Mouse (Mus musculus) intestine, postnatal 0 days (tissue): ENCODE measurements at regions not wholly inside any gene's neighbourhood (a gene's known extent, or its start where the extent isn't known, plus 50 kb on each side); places are given as distances from the start of the nearest gene placed in this dataset.

Experiments
- ATAC-seq: fragments of 200-750 bp; cut with Nextera tagmentation; 2 replicates; pipeline ENCODE4 v1.8.0; 2017; ENCODE audit warnings: mild to moderate bottlenecking, moderate TSS enrichment, moderate library complexity
- H3K27ac ChIP-seq: fragments of 300-500 bp; sonication (generic); 2 replicates; pipeline ENCODE4 v1.5.1; 2014; ENCODE audit warnings: mild to moderate bottlenecking, low read depth, low read length, moderate library complexity
- H3K27me3 ChIP-seq: fragments of 300-500 bp; sonication (generic); replicated peaks from 2 replicates; pipeline ENCODE4 v1.6.1; 2014; ENCODE audit warnings: low read length, mixed read lengths; ENCODE audit not compliant: control insufficient read depth, insufficient read depth
- H3K36me3 ChIP-seq: fragments of 300-500 bp; sonication (generic); 2 replicates; pipeline ENCODE4 v1.6.1; 2014; ENCODE audit warnings: mild to moderate bottlenecking, moderate library complexity; ENCODE audit not compliant: control insufficient read depth, insufficient read depth
- H3K4me1 ChIP-seq: fragments of 300-500 bp; sonication (generic); replicated peaks from 2 replicates; pipeline ENCODE4 v1.6.1; 2014; ENCODE audit warnings: antibody characterized with exemption, low read length, mixed read lengths; ENCODE audit not compliant: control insufficient read depth, insufficient read depth
- H3K4me2 ChIP-seq: fragments of 300-500 bp; sonication (generic); replicated peaks from 2 replicates; pipeline ENCODE4 v1.6.1; 2014; ENCODE audit warnings: low read depth, mild to moderate bottlenecking, moderate library complexity
- H3K4me3 ChIP-seq: fragments of 300-500 bp; sonication (generic); 2 replicates; pipeline ENCODE4 v1.5.1; 2014; ENCODE audit warnings: low read depth, low read length
- H3K9ac ChIP-seq: fragments of 300-500 bp; sonication (generic); 2 replicates; pipeline ENCODE4 v1.6.1; 2014; ENCODE audit warnings: mild to moderate bottlenecking, low read depth, low read length
- H3K9me3 ChIP-seq: fragments of 300-500 bp; sonication (generic); 2 replicates; pipeline ENCODE4 v1.6.1; 2016; ENCODE audit warnings: mixed run types; ENCODE audit not compliant: control insufficient read depth
- CTCF ChIP-seq: sonication (generic); IDR thresholded peaks from 2 replicates; pipeline ENCODE4 v1.5.1; 2016; ENCODE audit warnings: low read depth, mild to moderate bottlenecking, control low read depth, antibody characterized with exemption, moderate library complexity
- WGBS: fragments of 180-500 bp; shearing (Covaris S2); extraction: QIAGEN DNeasy Blood & Tissue Kit; methylation state at CpG from one replicate; pipeline ENCODE4 v1.1.7; 2014; 5-methylcytosine and 5-hydroxymethylcytosine counted together

DNA sequence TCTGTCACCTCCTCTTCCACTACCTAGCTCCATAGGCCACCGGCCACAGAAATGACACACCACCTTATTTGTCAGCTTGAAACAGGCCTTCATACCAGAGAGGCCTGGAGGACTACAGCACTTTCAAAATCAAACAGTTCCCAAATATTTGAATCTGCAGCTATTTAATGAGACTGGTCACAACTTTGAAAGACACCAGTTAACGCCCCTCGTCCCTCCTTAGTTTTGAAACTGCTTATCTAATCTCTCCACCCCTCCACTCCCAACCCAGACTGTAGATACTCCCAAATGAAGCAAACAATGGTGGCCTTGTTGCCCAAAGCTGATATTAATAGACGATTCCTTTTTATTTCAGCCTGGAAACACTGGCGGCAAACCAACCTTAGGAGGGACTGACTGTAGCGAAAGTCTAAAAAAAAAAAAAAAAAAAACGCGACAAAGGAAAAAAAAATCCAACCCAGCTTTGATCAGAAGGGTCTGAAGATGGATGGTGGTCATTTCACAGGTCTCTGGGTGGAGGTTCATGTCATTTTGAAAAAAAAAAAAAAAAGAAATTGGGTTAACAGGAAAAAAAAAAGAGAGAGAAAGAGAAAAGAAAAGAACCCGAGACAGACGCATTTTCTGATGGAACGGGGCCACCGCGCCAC lies 80.8 kb downstream of the Hes1 start:
- WGBS: 14% methylated on average over 13 of the region's 13 CpGs
- no peak for ATAC-seq
- Histone ChIP-seq H3K4me1 (no peaks in the 10 kb centered on the region), H3K9me3 (no peaks in the 10 kb centered on the region; the same call in 1 of the 2 replicates), H3K4me3 (no peak overlapping the region), H3K36me3 (no peaks in the 10 kb centered on the region), H3K4me2 (peak overlapping the region; percentile 49), H3K27me3 (0 out of 2 replicates have a peak, but pooled peaks cover 3% of the 10 kb centered on the region), H3K9ac (0 out of 2 replicates have a peak overlapping the region, but pooled peaks have one; percentile 5), H3K27ac (no peak overlapping the region)
- no peak for TF ChIP-seq CTCF

DNA sequence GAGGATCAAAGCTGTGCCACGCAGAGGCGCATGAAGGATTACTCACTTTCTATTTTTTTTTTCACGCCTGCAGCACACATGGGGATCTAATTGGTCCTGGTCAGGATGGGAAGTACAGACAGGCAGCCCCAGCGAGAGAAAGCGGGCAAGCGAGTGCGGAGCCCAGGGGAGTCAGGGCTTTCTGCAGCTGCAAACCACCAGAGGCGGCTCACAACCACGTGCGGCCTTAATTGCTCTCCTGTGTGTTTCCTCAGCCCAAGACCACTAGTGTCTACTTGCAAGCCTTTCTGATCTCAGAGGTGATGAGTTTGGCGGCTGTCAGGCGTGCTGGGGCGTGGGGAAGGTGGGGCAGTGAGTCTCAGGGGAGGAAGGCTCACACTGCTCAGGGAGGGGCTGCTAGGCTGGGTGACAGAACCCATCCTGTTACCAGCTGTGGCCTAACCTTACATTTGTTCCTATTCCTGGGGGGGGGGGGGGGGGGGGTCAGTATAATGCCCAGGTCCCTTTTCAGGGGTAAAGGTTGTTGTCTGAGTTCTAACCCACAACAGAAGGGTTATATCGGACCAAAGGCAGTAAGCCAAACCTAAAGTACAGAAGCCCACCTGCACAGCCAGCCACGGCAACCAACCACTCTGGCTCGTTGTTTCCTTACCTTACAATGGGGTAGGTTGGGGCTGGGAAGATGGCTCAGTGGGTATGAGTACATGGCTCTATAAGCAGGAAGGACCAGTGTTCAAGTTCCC lies 81.5 kb downstream of the Hes1 start:
- TF ChIP-seq CTCF: no peak
- Histone ChIP-seq H3K27me3 (0 out of 2 replicates have a peak, but pooled peaks cover 3% of the 10 kb centered on the region), H3K4me3 (no peak overlapping the region), H3K9ac (0 out of 2 replicates have a peak overlapping the region, but pooled peaks have one; percentile 5), H3K4me2 (peak overlapping the region; percentile 49), H3K9me3 (no peaks in the 10 kb centered on the region; the same call in 1 of the 2 replicates), H3K36me3 (no peaks in the 10 kb centered on the region), H3K4me1 (no peaks in the 10 kb centered on the region), H3K27ac (no peak overlapping the region)
- WGBS: 27% methylated on average over 16 of the region's 16 CpGs
- no peak for ATAC-seq

DNA sequence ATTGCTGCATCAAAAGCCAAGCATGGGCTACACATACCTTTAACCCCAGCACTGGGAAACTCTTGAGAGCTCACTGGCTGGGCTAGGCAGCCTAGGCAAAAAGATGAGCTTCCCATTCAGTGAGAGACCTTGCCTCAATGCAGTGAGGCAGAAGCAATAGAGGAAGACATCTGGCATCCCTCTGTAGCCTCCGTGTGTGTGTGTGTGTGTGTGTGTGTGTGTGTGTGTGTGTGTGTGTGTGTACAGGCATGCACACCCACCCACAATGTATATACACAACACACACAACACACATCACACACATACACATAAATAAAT lies 82.0 kb downstream of the Hes1 start:
- TF ChIP-seq CTCF: no peak
- H3K27ac ChIP-seq: no peak overlapping the region
- no peaks in the 10 kb centered on the region for H3K4me1 ChIP-seq
- no peak overlapping the region for H3K9ac ChIP-seq
- no peaks in the 10 kb centered on the region; the same call in 1 of the 2 replicates for H3K9me3 ChIP-seq
- no peak overlapping the region for H3K4me2 ChIP-seq
- ATAC-seq: no peak
- 0 out of 2 replicates have a peak, but pooled peaks cover under 1% of the 10 kb centered on the region for H3K27me3 ChIP-seq
- WGBS: 75% methylated on average over 1 of the region's 1 CpGs
- H3K36me3 ChIP-seq: no peaks in the 10 kb centered on the region
- H3K4me3 ChIP-seq: no peak overlapping the region

DNA sequence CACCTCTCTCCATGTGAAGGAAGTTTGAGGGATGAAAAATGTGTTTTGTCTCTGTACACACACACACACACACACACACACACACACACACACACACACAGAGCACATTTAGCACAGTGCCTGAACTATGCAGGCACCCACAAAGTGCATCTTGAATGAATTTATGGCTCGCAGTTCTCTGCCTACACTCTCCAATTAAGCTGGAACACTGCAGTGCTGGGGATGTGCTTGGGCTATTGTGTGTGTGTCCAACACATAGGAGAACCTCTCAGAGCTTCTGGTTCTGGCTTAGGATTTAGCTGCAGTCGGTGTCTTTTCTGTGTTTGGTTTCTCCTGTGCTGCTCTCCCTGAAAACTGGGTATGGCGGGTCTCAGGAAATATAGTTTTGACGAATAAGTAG lies 83.1 kb downstream of the Hes1 start:
- Histone ChIP-seq H3K27me3 (no peaks in the 10 kb centered on the region), H3K27ac (no peak overlapping the region), H3K9ac (no peak overlapping the region), H3K4me3 (no peak overlapping the region), H3K4me1 (no peaks in the 10 kb centered on the region), H3K4me2 (no peak overlapping the region), H3K9me3 (no peaks in the 10 kb centered on the region; the same call in 1 of the 2 replicates), H3K36me3 (no peaks in the 10 kb centered on the region)
- no peak for TF ChIP-seq CTCF
- 86% methylated on average over 4 of the region's 4 CpGs for WGBS
- no peak for ATAC-seq

DNA sequence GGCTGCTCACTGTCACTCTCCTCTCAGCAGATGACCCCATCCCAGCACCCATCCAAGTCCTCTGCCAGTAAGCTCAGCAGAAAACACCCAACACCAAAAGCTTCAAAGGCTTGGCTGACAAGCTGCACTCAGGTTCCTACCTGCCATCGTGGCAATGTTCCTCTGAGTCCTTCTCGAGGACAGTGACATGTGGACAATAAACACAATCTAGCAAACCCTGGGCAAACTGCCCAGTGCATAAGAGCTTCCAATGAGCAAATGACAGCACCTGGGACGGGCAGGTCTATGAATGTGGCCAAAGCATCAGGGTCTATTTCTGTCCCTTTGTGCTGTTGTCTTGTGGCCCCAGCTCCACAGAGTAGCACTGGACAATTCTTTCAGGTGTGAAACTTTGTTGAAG lies 86.9 kb downstream of the Hes1 start:
- Histone ChIP-seq H3K36me3 (no peaks in the 10 kb centered on the region), H3K4me1 (no peaks in the 10 kb centered on the region), H3K4me2 (no peak overlapping the region), H3K9ac (no peak overlapping the region), H3K9me3 (no peaks in the 10 kb centered on the region; the same call in 1 of the 2 replicates), H3K27ac (no peak overlapping the region), H3K27me3 (no peaks in the 10 kb centered on the region), H3K4me3 (no peak overlapping the region)
- TF ChIP-seq CTCF: no peak
- no peak for ATAC-seq
- 68% methylated on average over 3 of the region's 3 CpGs for WGBS

DNA sequence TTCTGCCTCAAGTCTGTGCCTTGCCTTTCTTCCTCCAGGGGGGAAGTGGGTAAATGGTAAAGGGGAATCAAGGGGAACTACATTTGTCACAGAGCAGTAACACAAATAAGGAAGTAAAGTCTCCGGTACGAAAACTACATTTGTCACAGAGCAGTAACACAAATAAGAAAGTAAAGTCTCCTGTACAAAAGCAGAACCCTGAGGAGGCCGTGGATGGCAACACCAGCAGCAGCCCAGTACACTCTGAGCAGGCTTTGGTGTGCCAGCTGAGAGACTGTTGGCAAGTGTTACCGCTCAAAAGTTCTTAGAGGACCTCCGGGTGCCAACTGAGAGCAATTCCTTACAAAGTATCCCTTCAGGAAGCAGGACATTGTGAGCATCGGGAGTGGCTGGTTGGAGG lies 90.9 kb downstream of the Hes1 start:
- no peak for TF ChIP-seq CTCF
- Histone ChIP-seq H3K4me2 (no peak overlapping the region), H3K36me3 (no peaks in the 10 kb centered on the region), H3K4me3 (no peak overlapping the region), H3K9me3 (no peaks in the 10 kb centered on the region), H3K27me3 (no peaks in the 10 kb centered on the region), H3K4me1 (no peaks in the 10 kb centered on the region), H3K27ac (no peak overlapping the region), H3K9ac (no peak overlapping the region)
- ATAC-seq: no peak
- WGBS: 25% methylated on average over 6 of the region's 6 CpGs
